Comparison of ENCODE assay signal across 18 mouse cellular contexts in the genomic region with DNA sequence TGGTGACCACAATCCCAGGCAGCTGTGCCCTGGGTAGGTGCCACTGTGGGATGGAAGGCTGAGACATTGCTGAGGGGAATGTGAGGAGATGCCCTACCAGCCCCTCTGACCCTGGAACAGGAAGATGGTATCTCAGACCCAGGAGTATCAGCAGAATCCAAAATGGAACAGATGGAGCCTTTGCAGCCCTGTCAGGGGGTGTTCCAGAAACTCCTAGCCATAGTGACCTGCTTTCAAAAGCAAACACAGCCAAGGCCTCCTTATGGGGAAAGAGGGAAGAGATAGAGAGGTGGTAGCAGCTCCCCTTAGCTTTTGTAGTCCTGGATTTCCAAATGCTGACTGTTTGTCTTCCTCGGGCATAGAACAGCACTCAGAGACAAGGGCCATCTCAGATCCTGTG. TPM values are rescaled to one million over a fixed set of nuclear protein-coding genes. Genes with fewer than 3 reads are reported as not detected.
DNase-seq lines count a peak whose midpoint lies in the region; ATAC-seq lines count a peak whose summit lies in the region.
"Had no signal": no experiment of that assay in that cellular context is flagged by ENCODE, and none has a peak within 500 bp of the region (broad histone marks: within the 10 kb centered on the region; RNA-seq: fewer than 3 reads in every experiment).

No protein-coding gene starts in this region.

- DNase-seq in frontal cortex, postnatal 10 days (ENCODE audit: low spot score in 2 of 2): no peak
- DNase-seq in cerebellum, adult 11 months: peak; percentile 65
- peak; percentile 85 for DNase-seq in cerebellum, adult 9-10 months
- DNase-seq in cerebellum, postnatal 36 days: peak; percentile 54 to 68
- no peak for DNase-seq in adrenal gland, adult 8-10 months
- no peak for DNase-seq in retina, postnatal 1 day
- DNase-seq in thymus, postnatal 25 days: no peak
- DNase-seq: adrenal gland, postnatal 10 days; heart, postnatal 10 days; kidney, adult 2 months; liver, postnatal 0 days; lung, postnatal 4 days had no signal

- ATAC-seq in frontal cortex, adult (ENCODE audit: low TSS enrichment): peak; percentile 2; the same call in 1 of the 2 replicates
- ATAC-seq: forebrain, embryonic 14.5 days; hindbrain, embryonic 16.5 days; liver, embryonic 12.5 days; liver, postnatal 0 days had no signal

RNA-seq across cellular contexts. Expression of gene Slc35f3, which starts 27.8 kb away (rescaled TPM):
- 1 to 10 TPM in 2 of 4 experiments, under 1 TPM in 2; 0.24 to 2.1 (median 1.3) TPM for total RNA-seq in adrenal gland, adult 8-10 months (2022)
- total RNA-seq: G1E; heart, adult 8-10 months; heart, postnatal 10 days had no signal

Comparison
In these comparisons a context has a peak if more than half of its experiments do, and no peak if none do; other contexts are left out.
1. DNase-seq: peak in cerebellum, adult 11 months (single experiment), cerebellum, adult 9-10 months (single experiment) and cerebellum, postnatal 36 days (2 of 2); none in frontal cortex, postnatal 10 days (0 of 2), adrenal gland, adult 8-10 months (single experiment), retina, postnatal 1 day (single experiment) and thymus, postnatal 25 days (single experiment).